Mouse (Mus musculus) gastrocnemius, adult 18-20 months (tissue): ENCODE results near the gene Tesk1. TPM values are rescaled to one million over a fixed set of nuclear protein-coding genes. Genes with fewer than 3 reads are reported as not detected.
A peak's percentile ranks its signal among the peaks of the same experiment; 100 is the strongest.

ENCODE experiments used
- DNase-seq: peaks from one replicate; pipeline ENCODE4 v3.0.0; 2021; ENCODE audit warnings: low spot score
- long read RNA-seq, 2 experiments: library from polyadenylated mRNA; stranded (forward); transcript quantifications; one replicate each; pipeline ENCODE4 v2.0.0; 2021
- total RNA-seq, 2 experiments: library from RNA; stranded (reverse); gene quantifications; 2 replicates each; pipeline ENCODE4 v1.2.3; 2021

Tesk1 gene
- total RNA-seq: 10 to 100 TPM; 56.2 to 60.8 TPM
- long read RNA-seq, experiment 1, transcript Tesk1-201 (10 exons, 3,947 nt): major isoform, 91 of 111 reads
- long read RNA-seq, experiment 1, partial matches to known transcripts: 14 of 111 reads
- long read RNA-seq, experiment 1, other reads (novel, unspliced or antisense): 6 of 111 reads
- long read RNA-seq, experiment 2, transcript Tesk1-201 (10 exons, 3,947 nt): major isoform, 96 of 108 reads
- long read RNA-seq, experiment 2, partial matches to known transcripts: 10 of 108 reads
- long read RNA-seq, experiment 2, other reads (novel, unspliced or antisense): 2 of 108 reads

GRCm38 (mm10) chr4:43441639-43442038, at the start of gene Tesk1:
TSS of gene Tesk1 (plus strand) at chr4:43441939.
- no peak for DNase-seq

DNA sequence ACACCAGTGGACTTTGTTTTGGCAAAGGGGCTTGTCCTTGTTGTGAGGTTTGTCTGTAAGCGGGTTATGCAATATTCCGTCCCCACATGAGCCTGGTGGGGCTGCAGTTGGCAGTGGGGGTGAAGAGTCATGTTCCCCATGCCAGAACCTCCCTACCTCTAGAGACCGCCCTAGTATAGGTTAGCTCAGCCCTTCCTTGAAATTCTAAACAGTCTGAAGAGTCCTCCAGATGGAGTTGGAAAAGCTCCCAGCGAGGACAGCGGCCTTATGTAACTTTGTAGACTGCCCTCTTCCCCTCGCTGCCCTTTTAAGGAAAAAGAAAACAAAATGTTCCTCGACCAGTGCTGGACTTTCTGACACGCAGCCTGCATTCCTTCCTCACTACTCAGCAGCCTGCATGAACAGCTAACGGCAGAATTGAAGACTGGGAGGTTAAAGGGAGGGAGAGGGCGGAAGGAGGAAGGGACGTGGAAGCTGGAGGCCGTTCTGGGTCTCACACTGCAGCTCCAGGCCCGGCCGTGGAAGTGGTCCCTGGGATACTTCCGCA, 47.3 kb upstream of the Tesk1 start:
- peak; percentile 89 for DNase-seq

GRCm38 (mm10) chr4:43395147-43395546, 46.6 kb upstream of the Tesk1 start:
- no peak for DNase-seq

GRCm38 (mm10) chr4:43395836-43396235, 45.9 kb upstream of the Tesk1 start:
- DNase-seq: no peak

- no peak for DNase-seq
Observed at GRCm38 (mm10) chr4:43396381-43396780, 45.4 kb upstream of the Tesk1 start.

GRCm38 (mm10) chr4:43398014-43398413, 43.7 kb upstream of the Tesk1 start:
- DNase-seq: no peak

DNA sequence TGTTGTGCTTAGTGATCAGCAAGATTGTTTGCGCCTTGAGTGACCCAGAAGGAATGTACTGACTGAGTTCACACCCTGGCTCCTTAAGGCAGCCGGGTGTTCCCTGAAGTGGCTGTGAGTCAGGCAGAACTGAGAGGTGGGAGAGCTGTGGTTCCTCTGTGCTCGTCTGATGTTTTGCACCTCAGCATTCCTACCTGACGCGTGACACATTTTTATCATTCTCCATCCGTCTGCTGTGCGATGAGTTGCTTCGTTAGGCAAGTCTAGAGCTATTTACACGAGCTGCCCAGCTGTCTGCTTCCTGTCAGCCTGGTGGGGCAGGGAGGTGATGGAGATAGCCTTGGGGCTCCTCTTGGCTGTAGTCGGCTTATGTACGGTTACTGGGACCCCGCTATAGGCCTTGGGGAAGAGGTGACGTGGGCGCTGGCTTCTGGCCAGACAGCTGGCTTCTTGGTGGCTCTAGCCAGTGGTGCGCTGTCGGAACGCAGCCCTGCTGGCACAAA, 42.9 kb upstream of the Tesk1 start:
- DNase-seq: peak; percentile 73

- DNase-seq: peak; percentile 80
Observed at GRCm38 (mm10) chr4:43399391-43400131, 42.2 kb upstream of the Tesk1 start.

DNA sequence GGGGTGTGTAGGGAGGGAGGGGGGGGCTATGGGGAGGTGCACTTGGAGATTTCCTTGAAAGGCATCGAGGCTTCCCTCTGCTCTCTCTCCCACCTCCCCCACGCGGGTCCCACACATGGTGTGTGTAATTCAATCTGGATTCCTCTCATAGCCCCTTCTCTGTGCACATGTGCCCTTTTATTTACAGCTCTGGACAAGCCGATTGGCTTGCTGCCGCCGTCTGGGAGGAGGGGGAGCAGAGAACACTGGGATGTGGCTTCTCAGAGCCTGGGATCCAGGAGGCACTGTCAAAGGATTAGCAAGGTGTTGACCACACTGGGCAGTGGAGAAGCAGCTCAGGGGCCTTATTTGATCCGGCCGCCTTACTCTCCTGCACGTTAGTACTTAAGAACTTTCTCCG, 40.8 kb upstream of the Tesk1 start:
- DNase-seq: peak; percentile 48

GRCm38 (mm10) chr4:43401486-43401885, 40.3 kb upstream of the Tesk1 start:
- no peak for DNase-seq

DNA sequence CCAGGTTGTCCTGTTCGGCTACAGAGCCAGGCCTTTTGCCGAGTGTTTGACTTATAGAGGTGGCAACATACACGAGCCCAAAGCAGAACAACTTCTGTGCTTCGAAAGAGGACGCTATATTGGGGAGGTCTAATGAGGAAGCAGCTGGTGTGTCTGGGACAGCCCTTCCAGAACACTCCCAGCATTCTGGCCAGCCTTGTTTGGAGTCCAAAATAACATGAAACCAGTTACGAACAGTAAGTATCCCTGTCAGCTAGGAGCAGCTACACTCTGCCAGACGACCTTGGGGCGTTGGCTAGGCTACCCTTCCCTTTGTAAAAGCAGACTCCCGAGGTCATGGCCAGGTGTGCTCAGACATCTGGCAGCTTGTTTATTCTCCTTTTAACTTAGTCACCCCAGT, 39.5 kb upstream of the Tesk1 start:
- peak; percentile 78 for DNase-seq

GRCm38 (mm10) chr4:43404697-43405096, 37.0 kb upstream of the Tesk1 start:
- no peak for DNase-seq

DNA sequence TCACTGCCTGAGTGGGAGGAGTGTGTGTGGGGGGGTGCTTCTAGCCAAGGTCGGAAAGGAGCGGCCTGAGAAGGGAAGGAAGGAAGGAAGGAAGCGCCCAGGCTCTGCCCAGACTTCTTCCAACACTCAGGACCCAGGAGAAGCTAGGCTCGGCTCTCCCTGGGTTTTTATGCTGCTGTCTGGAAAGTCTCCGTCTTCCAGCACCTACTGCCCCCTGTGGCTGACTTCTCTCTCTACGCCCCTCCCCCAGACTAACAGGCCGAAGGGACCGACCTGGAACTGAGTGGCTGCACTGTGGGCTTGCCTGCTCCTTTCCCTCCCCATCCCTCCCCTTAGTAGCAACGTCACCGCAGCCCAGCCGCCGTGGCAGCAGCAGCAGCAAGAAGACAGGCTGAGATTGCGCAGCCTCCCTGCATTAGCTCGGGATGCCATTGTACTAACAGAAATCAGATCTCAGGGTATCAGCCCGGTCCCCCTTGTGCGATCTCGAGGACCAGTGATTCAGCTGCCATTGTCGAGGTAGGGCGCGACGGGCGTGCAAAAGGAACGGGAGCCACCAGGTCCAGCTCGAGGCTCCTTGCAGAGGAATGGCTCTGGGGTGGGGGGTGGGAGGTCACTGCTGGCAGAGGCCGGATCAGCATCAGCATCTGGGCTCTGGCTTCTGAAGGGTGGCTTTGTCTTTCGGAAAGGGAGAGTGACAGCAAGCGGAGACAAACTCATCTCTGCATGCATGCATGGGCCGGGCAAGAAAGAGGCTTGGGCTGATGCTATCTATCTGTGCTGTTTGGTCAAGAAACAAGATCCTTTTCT, 35.4 kb upstream of the Tesk1 start:
- DNase-seq: peak; percentile 80

- DNase-seq: no peak
Observed at GRCm38 (mm10) chr4:43407071-43407920, 34.4 kb upstream of the Tesk1 start.

- no peak for DNase-seq
Observed at GRCm38 (mm10) chr4:43414761-43415160, 27.0 kb upstream of the Tesk1 start.

DNA sequence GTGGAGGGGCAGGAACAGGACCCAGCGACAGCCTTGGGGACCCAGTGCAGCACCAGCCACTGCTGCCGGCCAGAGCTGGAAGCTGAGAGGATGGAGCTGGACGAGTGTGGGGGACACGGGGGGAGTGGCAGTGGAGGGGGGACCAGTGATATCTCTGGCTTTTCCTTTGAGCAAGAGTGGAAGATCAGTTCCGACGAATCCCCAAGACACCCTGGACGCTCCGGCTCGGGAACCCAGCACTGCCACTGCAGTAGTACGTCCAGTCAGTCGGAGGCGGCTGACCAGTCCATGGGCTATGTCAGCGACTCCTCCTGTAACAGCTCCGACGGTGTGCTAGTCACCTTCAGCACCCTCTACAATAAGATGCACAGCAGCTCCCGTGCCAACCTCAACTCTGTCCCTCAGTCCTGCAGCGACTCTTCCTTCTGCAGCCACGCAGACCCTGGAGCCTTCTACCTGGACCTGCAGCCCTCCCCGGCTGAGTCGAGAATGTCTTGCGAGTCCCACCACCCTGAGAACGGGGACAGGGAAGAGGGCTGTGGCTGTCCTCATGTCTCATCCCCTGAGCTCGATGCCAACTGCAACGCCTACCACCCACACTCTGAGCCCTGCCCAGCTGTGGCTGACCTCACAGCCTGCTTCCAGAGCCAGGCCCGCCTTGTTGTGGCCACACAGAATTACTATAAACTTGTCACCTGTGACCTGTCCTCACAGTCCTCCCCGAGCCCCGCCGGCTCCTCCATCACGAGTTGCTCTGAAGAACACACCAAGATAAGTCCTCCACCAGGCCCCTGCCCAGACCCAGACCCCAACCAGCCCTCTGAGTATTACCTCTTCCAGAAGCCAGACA, 26.3 kb upstream of the Tesk1 start:
- peak; percentile 16 for DNase-seq

DNA sequence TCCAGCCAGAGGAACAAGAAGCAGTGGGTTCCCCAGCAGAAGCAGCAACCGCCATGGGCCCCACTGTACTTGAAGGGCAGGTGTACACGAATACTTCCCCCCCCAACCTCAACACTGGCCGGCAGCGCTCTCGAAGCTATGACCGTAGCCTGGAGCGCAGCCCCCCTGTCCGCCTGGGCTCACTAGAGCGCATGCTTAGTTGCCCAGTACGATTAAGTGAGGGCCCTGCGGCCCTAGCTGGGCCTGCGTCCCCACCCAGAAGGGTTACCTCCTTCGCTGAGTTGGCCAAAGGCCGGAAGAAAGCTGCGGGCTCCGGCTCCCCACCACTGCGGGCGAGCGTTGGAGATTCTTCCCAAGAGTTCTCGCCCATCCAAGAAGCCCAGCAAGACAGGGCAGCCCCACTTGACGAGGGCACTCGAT, 25.7 kb upstream of the Tesk1 start:
- DNase-seq: peak; percentile 3

- DNase-seq: peak; percentile 1
Observed at GRCm38 (mm10) chr4:43417269-43418062, 24.3 kb upstream of the Tesk1 start.

- DNase-seq: peak; percentile 0
Observed at GRCm38 (mm10) chr4:43418450-43418849, 23.3 kb upstream of the Tesk1 start.
